Mouse (Mus musculus) limb, embryonic 13.5 days (tissue): Measurements from ENCODE around the gene Olfr1340. TPM values are rescaled to one million over a fixed set of nuclear protein-coding genes. Genes with fewer than 3 reads are reported as not detected.

ENCODE experiments used
- ATAC-seq: fragments of 200-750 bp; cut with Nextera tagmentation; 2 replicates; pipeline ENCODE4 v1.8.0; 2017; ENCODE audit warnings: low read depth, moderate number of reproducible peaks, moderate TSS enrichment; ENCODE audit not compliant: low FRiP score
- H3K27ac ChIP-seq: fragments of 300-500 bp; sonication (generic); 2 replicates; pipeline ENCODE4 v1.5.1; 2015; ENCODE audit warnings: inconsistent platforms, mild to moderate bottlenecking, moderate library complexity
- H3K27me3 ChIP-seq: fragments of 300-500 bp; sonication (generic); 2 replicates; pipeline ENCODE4 v1.6.1; 2015; ENCODE audit warnings: mild to moderate bottlenecking, inconsistent platforms
- H3K36me3 ChIP-seq: fragments of 300-500 bp; sonication (generic); 2 replicates; pipeline ENCODE4 v1.6.1; 2015; ENCODE audit warnings: inconsistent platforms, mild to moderate bottlenecking, moderate library complexity
- H3K4me1 ChIP-seq: fragments of 300-500 bp; sonication (generic); 2 replicates; pipeline ENCODE4 v1.6.1; 2015; ENCODE audit warnings: inconsistent platforms
- H3K4me2 ChIP-seq: fragments of 300-500 bp; sonication (generic); replicated peaks from 2 replicates; pipeline ENCODE4 v1.6.1; 2015; ENCODE audit warnings: inconsistent platforms, mild to moderate bottlenecking, moderate library complexity
- H3K4me3 ChIP-seq: fragments of 300-500 bp; sonication (generic); 2 replicates; pipeline ENCODE4 v1.5.1; 2015; ENCODE audit warnings: moderate library complexity, mild to moderate bottlenecking, inconsistent platforms
- H3K9ac ChIP-seq: fragments of 300-500 bp; sonication (generic); 2 replicates; pipeline ENCODE4 v1.6.1; 2015; ENCODE audit warnings: mild to moderate bottlenecking, inconsistent platforms
- H3K9me3 ChIP-seq: fragments of 300-500 bp; sonication (generic); 2 replicates; pipeline ENCODE4 v1.6.1; 2016; ENCODE audit warnings: inconsistent platforms
- WGBS: fragments of 180-500 bp; shearing (Covaris S2); methylation state at CpG from one replicate; pipeline ENCODE4 v1.1.7; 2015; 5-methylcytosine and 5-hydroxymethylcytosine counted together
- polyA plus RNA-seq: library from polyadenylated mRNA; unstranded; fragments of >200 nt; fragmentation: Nextera tagmentation; extraction: Ambion mirVana; gene quantifications from 2 replicates; pipeline ENCODE4 v1.2.1, GENCODE M21; 2015

The Olfr1340 gene
- polyA plus RNA-seq = not detected in 2 replicates

DNA sequence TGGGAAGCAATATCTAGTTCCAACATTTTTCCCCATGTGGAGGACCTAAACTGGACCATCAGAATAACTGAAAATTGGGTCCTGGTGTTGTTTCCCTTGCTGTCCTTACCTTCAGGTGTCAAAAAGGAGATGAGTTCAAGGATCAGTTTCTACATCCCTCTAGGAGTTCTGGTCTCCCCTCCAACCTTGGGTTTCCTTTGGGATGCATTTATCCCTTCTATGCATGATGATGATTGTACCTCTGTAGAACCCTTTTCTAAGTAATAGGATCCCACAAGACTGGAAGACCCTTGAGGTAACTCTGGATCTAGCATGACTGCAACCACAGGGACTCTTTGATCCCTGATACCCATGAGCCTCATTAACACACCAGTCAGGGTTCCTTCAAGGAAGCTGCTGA, at the start of gene Olfr1340:
Olfr1340 (plus strand) TSS at position 301 of the 400 bp plus-strand sequence.
- no peak within 1 kb of the TSS for H3K27ac ChIP-seq
- no peak within 1 kb of the TSS for H3K9ac ChIP-seq
- H3K27me3 ChIP-seq = no peaks in the 10 kb centered on the region
- H3K9me3 ChIP-seq = no peaks in the 10 kb centered on the region
- no peaks in the 10 kb centered on the region for H3K4me1 ChIP-seq
- no peak within 1 kb of the TSS for H3K4me3 ChIP-seq
- no peak for ATAC-seq
- H3K4me2 ChIP-seq = no peak within 1 kb of the TSS
- H3K36me3 ChIP-seq = no peaks in the 10 kb centered on the region

DNA sequence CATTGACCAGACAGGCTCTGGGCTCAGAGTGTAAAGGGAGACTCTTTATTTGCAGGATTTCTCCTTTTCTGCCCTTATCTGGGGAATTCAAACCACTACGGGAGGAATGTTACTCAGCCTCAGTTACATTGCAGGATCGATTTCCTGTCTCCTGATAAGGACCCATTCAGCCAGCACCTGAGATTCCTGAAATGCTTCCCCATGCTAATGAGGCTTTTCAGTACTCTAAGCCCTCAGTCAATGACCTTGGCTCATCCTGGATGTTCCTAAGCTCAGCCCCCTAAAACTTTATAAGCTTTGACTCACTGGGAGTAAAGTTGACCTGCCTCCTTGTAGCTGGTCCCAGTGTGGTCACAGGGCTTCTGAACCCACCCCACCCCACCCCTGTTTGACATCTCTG, 32.9 kb upstream of the Olfr1340 start:
- Histone ChIP-seq H3K9ac (no peak overlapping the region), H3K27me3 (no peaks in the 10 kb centered on the region), H3K4me3 (no peak overlapping the region), H3K4me2 (no peak overlapping the region), H3K27ac (no peak overlapping the region), H3K9me3 (no peaks in the 10 kb centered on the region), H3K36me3 (no peaks in the 10 kb centered on the region), H3K4me1 (peaks cover 4% of the 10 kb centered on the region; the same call in 1 of the 2 replicates)
- 64% methylated on average over 2 of the region's 2 CpGs for WGBS
- ATAC-seq = no peak

DNA sequence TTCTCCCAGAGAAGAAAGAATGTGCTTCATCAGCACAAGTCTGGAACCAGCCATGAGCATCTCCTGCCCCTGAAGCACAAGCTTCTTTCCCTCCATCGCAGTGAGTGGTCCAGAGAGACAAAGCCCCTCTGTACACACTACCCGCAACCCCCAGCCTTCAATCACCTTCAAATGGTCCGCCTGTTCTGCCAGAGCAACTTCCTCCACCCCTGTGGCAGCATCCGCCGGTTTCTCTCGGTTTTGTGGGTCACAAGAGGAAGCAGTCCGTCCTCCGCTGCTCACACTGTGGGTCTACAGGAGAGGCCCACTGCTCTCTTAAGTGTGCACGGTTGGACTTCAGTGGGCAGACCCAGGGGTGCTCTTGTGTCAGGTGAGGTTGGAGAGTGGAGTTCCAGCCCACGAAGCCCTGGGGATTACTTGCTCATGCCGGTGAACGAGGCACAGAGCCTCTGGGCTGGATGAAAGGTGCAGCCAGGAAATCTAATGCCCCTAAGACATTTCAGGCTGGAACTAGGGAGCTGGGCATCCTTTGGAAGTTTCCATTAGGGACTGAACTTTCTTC, 27.4 kb upstream of the Olfr1340 start, which contains the start of gene Olfr1342:
Olfr1342 (minus strand) TSS at position 345 of the 562 bp plus-strand sequence.
- 37% methylated on average over 12 of the region's 12 CpGs for WGBS
- Histone ChIP-seq H3K27me3 (no peaks in the 10 kb centered on the region), H3K36me3 (no peaks in the 10 kb centered on the region), H3K4me1 (peaks cover 18% of the 10 kb centered on the region; the same call in 1 of the 2 replicates), H3K4me2 (peak within 1 kb of the TSS; percentile 42), H3K9ac (no peak within 1 kb of the TSS), H3K4me3 (no peak within 1 kb of the TSS), H3K27ac (peak within 1 kb of the TSS; percentile 39; the same call in 1 of the 2 replicates), H3K9me3 (no peaks in the 10 kb centered on the region)
- no peak for ATAC-seq

DNA sequence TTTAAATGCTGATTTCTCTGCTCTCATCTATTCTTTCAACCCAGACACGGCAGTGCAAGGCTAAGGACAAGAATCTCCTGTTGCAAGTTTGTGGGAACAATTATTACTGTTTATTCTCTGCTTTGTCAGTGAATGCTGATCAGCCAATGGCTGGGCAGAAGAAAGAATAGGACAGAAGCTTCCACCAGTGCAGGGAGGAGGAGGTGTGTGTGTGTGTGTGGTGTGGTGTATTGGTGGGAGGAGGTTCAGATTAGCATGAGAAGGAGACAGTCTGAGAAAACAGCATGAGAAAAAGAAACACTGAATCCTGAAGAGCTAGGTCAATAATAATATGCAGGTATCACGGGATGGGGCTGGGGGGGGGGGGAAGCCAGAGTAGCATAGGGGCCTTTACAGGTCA, 26.1 kb upstream of the Olfr1340 start:
- no peak overlapping the region for H3K27ac ChIP-seq
- no peaks in the 10 kb centered on the region for H3K27me3 ChIP-seq
- WGBS = 47% methylated on average over 2 of the region's 2 CpGs
- no peak overlapping the region for H3K4me2 ChIP-seq
- no peaks in the 10 kb centered on the region for H3K9me3 ChIP-seq
- ATAC-seq = no peak
- no peak overlapping the region for H3K4me3 ChIP-seq
- no peak overlapping the region for H3K9ac ChIP-seq
- H3K4me1 ChIP-seq = peaks cover 18% of the 10 kb centered on the region; the same call in 1 of the 2 replicates
- no peaks in the 10 kb centered on the region for H3K36me3 ChIP-seq

DNA sequence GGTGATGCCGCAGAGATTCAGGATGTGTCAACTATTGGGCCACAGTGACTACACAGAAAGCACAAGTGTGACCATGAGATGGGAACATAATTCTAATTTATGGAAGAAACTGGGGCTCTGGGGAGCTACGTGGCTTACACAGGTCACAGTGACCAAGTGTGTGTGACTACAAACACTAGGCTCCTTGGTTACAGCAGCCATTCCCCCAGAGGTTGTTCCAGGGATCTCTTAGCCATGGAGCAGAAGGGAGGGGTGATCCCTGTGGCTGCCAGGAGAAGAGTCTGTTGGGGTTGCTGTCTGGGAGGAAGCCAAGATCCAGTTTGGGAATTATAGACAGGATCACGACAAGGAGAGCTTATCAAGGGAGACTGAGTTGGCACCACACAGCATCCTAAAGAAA, 16.7 kb upstream of the Olfr1340 start, which contains the start of gene Olfr1341:
Olfr1341 (plus strand) TSS at position 301 of the 400 bp plus-strand sequence.
- H3K4me2 ChIP-seq = no peak within 1 kb of the TSS
- no peaks in the 10 kb centered on the region for H3K27me3 ChIP-seq
- no peak within 1 kb of the TSS for H3K27ac ChIP-seq
- no peak within 1 kb of the TSS for H3K4me3 ChIP-seq
- 81% methylated on average over 3 of the region's 3 CpGs for WGBS
- H3K9me3 ChIP-seq = no peaks in the 10 kb centered on the region
- ATAC-seq = no peak
- H3K9ac ChIP-seq = no peak within 1 kb of the TSS
- H3K4me1 ChIP-seq = no peaks in the 10 kb centered on the region
- no peaks in the 10 kb centered on the region for H3K36me3 ChIP-seq

DNA sequence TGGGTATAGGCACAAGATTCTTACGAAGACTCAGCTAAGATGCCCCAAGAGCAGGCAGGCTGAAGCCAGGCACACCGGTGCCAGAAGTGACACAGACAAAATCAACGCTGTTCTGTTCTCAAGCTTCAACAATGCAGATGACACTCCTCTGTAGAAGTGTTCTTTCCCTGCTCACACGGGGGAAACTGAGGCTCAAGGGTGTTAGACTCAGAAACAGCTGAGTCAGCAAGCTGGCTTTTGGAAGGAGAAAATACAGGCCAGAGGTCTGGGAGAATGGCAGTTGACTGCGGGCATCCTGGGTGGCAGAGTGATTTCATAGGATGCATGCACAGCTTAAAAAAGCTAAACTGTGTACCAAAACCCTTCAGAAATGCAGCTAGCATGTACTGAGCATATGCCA, 11.9 kb upstream of the Olfr1340 start:
- Histone ChIP-seq H3K4me2 (no peak overlapping the region), H3K9me3 (no peaks in the 10 kb centered on the region), H3K9ac (no peak overlapping the region), H3K27ac (no peak overlapping the region), H3K27me3 (no peaks in the 10 kb centered on the region), H3K36me3 (no peaks in the 10 kb centered on the region), H3K4me3 (no peak overlapping the region), H3K4me1 (no peaks in the 10 kb centered on the region)
- no peak for ATAC-seq
- 84% methylated on average over 5 of the region's 5 CpGs for WGBS

DNA sequence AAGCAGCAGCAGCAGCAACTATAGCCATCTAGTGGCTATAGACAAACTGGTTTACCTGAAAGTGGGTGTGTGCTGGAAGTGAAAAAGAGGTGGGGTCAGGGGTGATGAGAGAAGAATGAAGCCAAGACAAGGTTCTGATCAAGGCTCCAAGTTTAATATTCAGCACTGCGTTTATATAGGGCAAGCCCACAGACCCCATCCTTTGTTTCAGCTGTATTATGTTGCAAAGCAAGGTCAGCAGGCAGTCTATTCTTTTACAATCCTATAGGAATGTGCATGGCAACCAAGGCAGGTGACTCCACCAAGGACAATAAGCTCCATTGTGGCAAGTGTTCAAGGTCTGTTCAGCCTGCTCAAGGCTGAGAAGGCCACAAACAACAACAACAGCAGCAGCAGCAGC, 8.3 kb upstream of the Olfr1340 start:
- ATAC-seq = no peak

DNA sequence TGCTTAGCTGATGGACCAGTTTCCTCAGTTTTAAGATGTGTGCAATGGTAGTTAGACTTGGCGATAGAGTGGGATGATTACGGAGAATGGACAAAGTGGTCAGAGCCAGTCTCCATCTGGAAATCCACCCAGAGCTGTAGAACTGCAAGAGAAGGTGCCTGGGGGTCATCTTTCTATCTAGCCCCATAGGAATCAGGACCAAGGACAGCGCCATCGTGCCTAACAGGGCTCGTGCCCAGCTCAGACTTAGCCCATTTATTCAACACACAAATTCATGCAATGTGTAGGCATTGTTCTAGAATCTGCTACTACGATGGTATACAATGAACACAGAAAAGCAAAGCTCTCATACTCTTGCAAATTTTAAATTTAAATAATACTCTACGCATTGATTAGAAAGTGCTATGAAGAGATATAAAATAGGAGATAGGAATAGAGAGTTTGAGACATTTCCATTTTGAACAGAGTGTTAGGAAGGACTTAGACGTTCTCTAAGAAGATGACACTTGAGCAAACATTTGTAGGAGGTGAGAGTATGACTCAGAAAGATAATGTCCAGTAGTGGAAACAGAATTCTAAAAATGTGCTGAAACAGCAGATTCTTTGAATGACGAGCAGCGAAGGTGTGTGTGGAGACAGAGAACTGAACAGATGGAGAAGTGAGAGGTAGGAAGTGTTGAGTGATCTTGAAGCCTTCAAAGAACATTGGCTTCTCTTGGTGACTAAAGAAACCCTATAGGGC, 2.0 kb downstream of the Olfr1340 start:
- no peak overlapping the region for H3K4me2 ChIP-seq
- 56% methylated on average over 10 of the region's 10 CpGs for WGBS
- H3K4me3 ChIP-seq = no peak overlapping the region
- no peaks in the 10 kb centered on the region for H3K9me3 ChIP-seq
- no peaks in the 10 kb centered on the region for H3K36me3 ChIP-seq
- no peaks in the 10 kb centered on the region for H3K27me3 ChIP-seq
- H3K27ac ChIP-seq = no peak overlapping the region
- H3K9ac ChIP-seq = no peak overlapping the region
- no peak for ATAC-seq
- no peaks in the 10 kb centered on the region for H3K4me1 ChIP-seq

More for the DNA sequence above, 8.3 kb upstream of the Olfr1340 start:
- Histone ChIP-seq H3K9me3 (no peaks in the 10 kb centered on the region), H3K4me2 (no peak overlapping the region), H3K27ac (no peak overlapping the region), H3K4me1 (no peaks in the 10 kb centered on the region), H3K4me3 (no peak overlapping the region), H3K36me3 (no peaks in the 10 kb centered on the region), H3K9ac (no peak overlapping the region), H3K27me3 (no peaks in the 10 kb centered on the region)
- WGBS = 42% methylated on average over 1 of the region's 1 CpGs

DNA sequence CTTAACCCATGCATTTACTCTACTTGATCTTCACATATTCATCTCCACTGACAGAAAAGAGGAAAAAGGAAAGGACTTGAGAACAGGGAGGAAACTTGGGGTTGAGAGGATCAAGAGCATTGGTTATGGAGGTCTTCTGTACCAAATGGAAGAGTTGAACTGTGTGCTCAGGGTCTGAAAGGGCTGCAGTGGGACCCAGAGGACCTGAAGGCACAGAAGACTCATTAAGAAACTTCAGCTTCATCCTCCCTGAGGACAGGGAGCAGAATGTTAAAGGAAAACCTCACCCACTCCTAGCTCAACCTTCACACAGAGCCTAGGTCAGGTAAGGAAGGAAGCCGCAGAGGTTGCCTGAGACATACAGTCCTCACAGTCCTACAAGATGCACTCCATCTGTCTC, 11.9 kb downstream of the Olfr1340 start, which contains the start of gene Olfr1339:
Olfr1339 (plus strand) TSS at position 301 of the 400 bp plus-strand sequence.
- H3K27me3 ChIP-seq = no peaks in the 10 kb centered on the region
- H3K9me3 ChIP-seq = no peaks in the 10 kb centered on the region
- H3K27ac ChIP-seq = no peak within 1 kb of the TSS
- no peak within 1 kb of the TSS for H3K4me2 ChIP-seq
- 70% methylated on average over 1 of the region's 1 CpGs for WGBS
- H3K36me3 ChIP-seq = no peaks in the 10 kb centered on the region
- no peak within 1 kb of the TSS for H3K9ac ChIP-seq
- H3K4me3 ChIP-seq = no peak within 1 kb of the TSS
- no peaks in the 10 kb centered on the region for H3K4me1 ChIP-seq
- ATAC-seq = no peak

DNA sequence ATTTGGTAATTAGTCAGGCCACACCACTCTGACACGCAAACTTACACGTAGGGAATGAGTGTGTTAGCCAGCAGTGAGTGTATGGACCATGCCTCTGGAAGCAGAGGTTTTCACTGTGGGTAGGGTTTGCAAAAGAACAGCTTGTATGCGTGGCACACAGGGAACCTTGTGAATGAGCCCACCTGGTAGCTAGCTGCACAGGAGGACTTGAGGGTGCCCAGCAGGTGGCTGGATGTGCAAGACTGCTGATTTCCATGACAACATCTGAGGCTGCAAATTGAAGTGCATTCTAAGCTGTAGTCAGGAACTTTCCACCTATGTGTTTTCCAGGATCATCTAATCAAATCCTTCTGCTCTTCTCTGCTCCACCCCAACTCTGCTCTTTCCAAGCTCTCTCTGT, 19.6 kb downstream of the Olfr1340 start:
- WGBS = 55% methylated on average over 3 of the region's 3 CpGs
- H3K27ac ChIP-seq = no peak overlapping the region
- H3K4me1 ChIP-seq = 0 out of 2 replicates have a peak, but pooled peaks cover 3% of the 10 kb centered on the region
- no peak overlapping the region for H3K4me3 ChIP-seq
- H3K27me3 ChIP-seq = peaks cover 38% of the 10 kb centered on the region
- H3K9ac ChIP-seq = no peak overlapping the region
- no peaks in the 10 kb centered on the region for H3K36me3 ChIP-seq
- ATAC-seq = no peak
- no peaks in the 10 kb centered on the region for H3K9me3 ChIP-seq
- H3K4me2 ChIP-seq = no peak overlapping the region

DNA sequence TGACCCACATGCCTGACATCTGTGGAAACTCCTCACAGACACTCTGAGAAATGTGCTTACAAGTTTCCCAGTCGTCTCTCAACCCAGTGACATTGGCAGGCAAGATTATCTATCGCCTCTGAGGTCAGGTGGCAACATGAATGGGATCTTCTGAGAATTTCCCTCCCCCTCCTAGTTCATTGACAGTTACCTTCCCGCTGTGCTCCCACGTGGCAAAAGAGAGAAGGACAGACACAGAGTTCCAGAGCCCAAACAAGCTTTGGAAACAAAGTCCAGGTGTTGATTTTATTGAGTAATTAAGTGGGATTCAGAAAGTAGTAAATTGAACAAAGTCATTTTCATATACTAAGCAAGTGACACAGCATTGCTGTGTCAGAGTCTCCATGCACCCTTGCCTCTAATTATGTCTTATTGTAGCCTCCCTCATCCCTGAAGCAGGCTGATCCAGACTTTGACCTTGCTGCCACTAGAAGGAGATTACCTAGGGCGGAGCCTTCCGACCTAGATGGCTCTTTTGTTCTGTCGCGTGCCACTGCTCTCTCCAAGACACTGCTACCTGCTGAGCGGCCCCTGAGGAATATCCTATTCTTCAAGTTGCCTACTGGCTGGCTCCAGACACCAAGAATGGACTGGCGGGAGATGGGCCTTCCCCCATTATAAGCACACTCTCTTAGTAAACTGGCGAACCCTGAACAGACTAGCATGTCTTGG, 21.2 kb downstream of the Olfr1340 start:
- Histone ChIP-seq H3K4me2 (no peak overlapping the region), H3K4me1 (0 out of 2 replicates have a peak, but pooled peaks cover 3% of the 10 kb centered on the region), H3K27ac (no peak overlapping the region), H3K4me3 (no peak overlapping the region), H3K27me3 (peaks cover 38% of the 10 kb centered on the region), H3K9me3 (peaks cover under 1% of the 10 kb centered on the region; the same call in 1 of the 2 replicates), H3K36me3 (no peaks in the 10 kb centered on the region), H3K9ac (no peak overlapping the region)
- 12% methylated on average over 11 of the region's 11 CpGs for WGBS
- ATAC-seq = no peak

DNA sequence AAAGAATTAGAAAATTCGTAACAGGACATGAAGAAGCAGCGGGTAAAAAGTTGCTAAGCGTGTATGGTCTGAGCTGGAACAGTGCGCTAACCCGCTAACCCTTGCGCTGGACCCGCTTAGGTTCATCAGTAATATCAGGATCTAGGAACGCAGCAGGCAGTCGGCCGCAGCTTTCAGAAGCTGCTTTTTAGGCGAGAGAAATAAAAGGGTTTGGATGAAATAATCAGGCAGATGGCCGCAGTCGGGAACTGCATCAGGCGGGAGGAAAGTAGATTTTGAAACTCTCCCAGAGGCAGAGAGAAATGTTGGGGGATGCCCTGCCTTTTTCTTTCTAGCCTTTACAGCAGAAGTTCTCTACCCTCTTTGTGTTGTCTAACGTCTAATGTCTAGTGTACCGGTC, 21.9 kb downstream of the Olfr1340 start:
- Histone ChIP-seq H3K27ac (no peak overlapping the region), H3K4me3 (no peak overlapping the region), H3K36me3 (no peaks in the 10 kb centered on the region), H3K9ac (no peak overlapping the region), H3K4me1 (0 out of 2 replicates have a peak, but pooled peaks cover 3% of the 10 kb centered on the region), H3K4me2 (no peak overlapping the region), H3K9me3 (peaks cover 8% of the 10 kb centered on the region; the same call in 1 of the 2 replicates), H3K27me3 (peaks cover 38% of the 10 kb centered on the region)
- WGBS = 9% methylated on average over 16 of the region's 16 CpGs
- ATAC-seq = no peak
